Mouse (Mus musculus): ENCODE measurements at regions not wholly inside any gene's neighbourhood (a gene's known extent, or its start where the extent isn't known, plus 50 kb on each side); places are given as distances from the start of the nearest gene placed in this dataset.

- no peak for TF ChIP-seq POLR2A (IDR thresholded peaks at IDR 0.05; ENCODE audit: low read depth, low read length)
- no peak for TF ChIP-seq TBP (conservative IDR thresholded peaks at IDR 0.05; ENCODE audit: low read depth, low read length)
- TF ChIP-seq CTCF (conservative IDR thresholded peaks at IDR 0.05 in 1 of 2, IDR thresholded peaks at IDR 0.05 in 1 of 2; ENCODE audit: low read depth in 2 of 2, low read length in 2 of 2), result no peak
- TF ChIP-seq CHD2 (IDR thresholded peaks at IDR 0.05; ENCODE audit: low read length), result no peak
- no peak for TF ChIP-seq USF2 (conservative IDR thresholded peaks at IDR 0.05; ENCODE audit: low read depth, low read length)
- no peak for TF ChIP-seq JUND (conservative IDR thresholded peaks at IDR 0.05; ENCODE audit: low read depth, low read length)
Observed at GRCm38 (mm10) chr1:57594815-57595214, 179.1 kb upstream of the Spats2l start.

Data from CH12.LX (cell line).